Mouse (Mus musculus) lung, postnatal 0 days (tissue): ENCODE results near the gene Pip4k2a.

Experiments
- CTCF ChIP-seq: IDR thresholded peaks from 2 replicates; pipeline ENCODE4 v1.5.1; 2016; ENCODE audit warnings: antibody characterized with exemption, mild to moderate bottlenecking
- EP300 ChIP-seq: IDR thresholded peaks from 2 replicates; pipeline ENCODE4 v1.6.1; 2016; ENCODE audit warnings: antibody characterized with exemption, mild to moderate bottlenecking, control low read depth

GRCm38 (mm10) chr2:18957459-18957858 lies 40.5 kb downstream of the Pip4k2a start:
- TF ChIP-seq EP300 (no peak), CTCF (no peak)
